Mouse (Mus musculus): ENCODE data around the gene Ackr3. TPM values are rescaled to one million over a fixed set of nuclear protein-coding genes. Genes with fewer than 3 reads are reported as not detected.

Gene Ackr3
- polyA plus RNA-seq, 1 experiment from 2014 or later = 27.0 TPM

Other genes starting within 250 kb of the Ackr3 start
- 0.79 and 1.1 TPM in 2 replicates for gene Asb18, start 189.3 kb upstream of the Ackr3 start, polyA plus RNA-seq (2015; fragmentation: Nextera tagmentation; extraction: Ambion mirVana)
- gene Iqca, start 50.6 kb upstream of the Ackr3 start, polyA plus RNA-seq (2015; fragmentation: Nextera tagmentation; extraction: Ambion mirVana) = 0.16 and 0.37 TPM in 2 replicates